Mouse (Mus musculus): ENCODE measurements at regions not wholly inside any gene's neighbourhood (a gene's known extent, or its start where the extent isn't known, plus 50 kb on each side); places are given as distances from the start of the nearest gene placed in this dataset.

- TF ChIP-seq CTCF (IDR thresholded peaks at IDR 0.05; ENCODE audit: extremely low read depth, insufficient read depth, insufficient read length, insufficient replicate concordance): no peak
- TF ChIP-seq POLR2A (IDR thresholded peaks at IDR 0.05; ENCODE audit: low read depth, low read length): no peak
These were observed 387.5 kb upstream of the Xrcc4 start for GRCm38 (mm10) chr13:90476880-90477279.
